Mouse (Mus musculus) thymus, postnatal 4 days (tissue): ENCODE measurements around the gene Lrig2.

ENCODE experiments used
- DNase-seq: peaks from one replicate; pipeline ENCODE4 v3.0.0; 2021

Gene Lrig2

GRCm38 (mm10) chr3:104511538-104512423 lies at the start of gene Lrig2:
Lrig2 (minus strand) TSS chr3:104511918.
- DNase-seq = peak; percentile 99

- DNase-seq = no peak
Measured at GRCm38 (mm10) chr3:104556624-104557023, 44.9 kb upstream of the Lrig2 start.

GRCm38 (mm10) chr3:104550594-104550993 lies 38.9 kb upstream of the Lrig2 start:
- no peak for DNase-seq

- DNase-seq = no peak
Measured at GRCm38 (mm10) chr3:104548367-104549087, 36.8 kb upstream of the Lrig2 start.

- no peak for DNase-seq
Measured at GRCm38 (mm10) chr3:104543825-104544224, 32.1 kb upstream of the Lrig2 start.

- DNase-seq = no peak
Measured at GRCm38 (mm10) chr3:104542065-104542429, 30.3 kb upstream of the Lrig2 start.

GRCm38 (mm10) chr3:104541139-104542064 lies 29.7 kb upstream of the Lrig2 start:
- peak; percentile 80 for DNase-seq

GRCm38 (mm10) chr3:104540480-104541138 lies 28.9 kb upstream of the Lrig2 start:
- DNase-seq = no peak

GRCm38 (mm10) chr3:104533223-104533622 lies 21.5 kb upstream of the Lrig2 start:
- DNase-seq = no peak

- DNase-seq = no peak
Measured at GRCm38 (mm10) chr3:104526115-104526882, 14.6 kb upstream of the Lrig2 start.

GRCm38 (mm10) chr3:104525516-104525915 lies 13.8 kb upstream of the Lrig2 start:
- no peak for DNase-seq

GRCm38 (mm10) chr3:104525029-104525428 lies 13.3 kb upstream of the Lrig2 start:
- no peak for DNase-seq

- no peak for DNase-seq
Measured at GRCm38 (mm10) chr3:104523333-104523871, 11.7 kb upstream of the Lrig2 start.

GRCm38 (mm10) chr3:104521341-104521924 lies 9.7 kb upstream of the Lrig2 start:
- DNase-seq = no peak

- no peak for DNase-seq
Measured at GRCm38 (mm10) chr3:104520471-104520870, 8.8 kb upstream of the Lrig2 start.

GRCm38 (mm10) chr3:104518931-104519330 lies 7.2 kb upstream of the Lrig2 start:
- DNase-seq = no peak

GRCm38 (mm10) chr3:104518411-104518810 lies 6.7 kb upstream of the Lrig2 start:
- DNase-seq = no peak

GRCm38 (mm10) chr3:104517161-104517560 lies 5.4 kb upstream of the Lrig2 start:
- DNase-seq = peak; percentile 44

- no peak for DNase-seq
Measured at GRCm38 (mm10) chr3:104514510-104514909, 2.8 kb upstream of the Lrig2 start.

- DNase-seq = no peak
Measured at GRCm38 (mm10) chr3:104512424-104512748, 668 bp upstream of the Lrig2 start.
